Mouse (Mus musculus) myocyte (in vitro differentiated cells): Measurements from ENCODE around the gene Irf5.

Source experiments
- CEBPB ChIP-seq: IDR thresholded peaks from 2 replicates; pipeline ENCODE4 v1.6.1; 2011; ENCODE audit warnings: mild to moderate bottlenecking, moderate library complexity; ENCODE audit not compliant: poor library complexity, insufficient read depth, severe bottlenecking
- E2F4 ChIP-seq: IDR thresholded peaks from one replicate; pipeline ENCODE4 v1.6.1; 2011; ENCODE audit warnings: mild to moderate bottlenecking, control low read depth, moderate library complexity; ENCODE audit not compliant: insufficient read depth
- MAX ChIP-seq: IDR thresholded peaks from one replicate; pipeline ENCODE4 v1.6.1; 2011; ENCODE audit warnings: low read depth, mild to moderate bottlenecking, control low read depth
- MYOD1 ChIP-seq, 3 experiments: IDR thresholded peaks; one replicate each; pipeline ENCODE4 v1.6.1; 2011; ENCODE audit warnings: control low read depth in 2 of 3, low read depth in 2 of 3, mild to moderate bottlenecking in 2 of 3, moderate library complexity in 1 of 3; ENCODE audit not compliant: insufficient read length in 2 of 3, control insufficient read depth in 1 of 3
- MYOG ChIP-seq, 3 experiments: IDR thresholded peaks; one replicate each; pipeline ENCODE4 v1.6.1; 2011; ENCODE audit warnings: control low read depth in 2 of 3, low read depth in 2 of 3, mild to moderate bottlenecking in 2 of 3; ENCODE audit not compliant: insufficient read length in 2 of 3, control insufficient read depth in 1 of 3, insufficient read depth in 1 of 3
- POLR2A ChIP-seq: IDR thresholded peaks from one replicate; pipeline ENCODE4 v1.6.1; 2011; ENCODE audit warnings: low read depth, mild to moderate bottlenecking, control low read depth, moderate library complexity; ENCODE audit not compliant: insufficient read length
- POLR2AphosphoS2 ChIP-seq: IDR thresholded peaks from one replicate; pipeline ENCODE4 v1.6.1; 2011; ENCODE audit warnings: low read depth, control low read depth; ENCODE audit not compliant: insufficient read length
- TCF12 ChIP-seq: IDR thresholded peaks from one replicate; pipeline ENCODE4 v1.6.1; 2011; ENCODE audit warnings: mild to moderate bottlenecking, control low read depth; ENCODE audit not compliant: poor library complexity, insufficient read depth, severe bottlenecking
- TCF3 ChIP-seq: IDR thresholded peaks from one replicate; pipeline ENCODE4 v1.6.1; 2011; ENCODE audit warnings: low read depth, control low read depth; ENCODE audit not compliant: insufficient read length

GRCm38 (mm10) chr6:29581202-29581601 lies 54.8 kb downstream of the Irf5 start:
- TF ChIP-seq POLR2A (no peak), E2F4 (no peak), POLR2AphosphoS2 (no peak), MAX (no peak), TCF12 (no peak), MYOG (IDR thresholded peaks at IDR 0.05; ENCODE audit: control insufficient read depth in 1 of 3, insufficient read depth in 1 of 3, insufficient read length in 2 of 3, low read depth in 2 of 3) (no peak), CEBPB (no peak), MYOD1 (IDR thresholded peaks at IDR 0.05; ENCODE audit: control insufficient read depth in 1 of 3, insufficient read length in 2 of 3, low read depth in 2 of 3) (no peak), TCF3 (no peak)
